Mouse (Mus musculus): Measurements from ENCODE around the gene Zfp658. TPM values are rescaled to one million over a fixed set of nuclear protein-coding genes. Genes with fewer than 3 reads are reported as not detected.

Zfp658 gene
- total and polyA plus RNA-seq, 3 experiments = not detected

- no peak for TF ChIP-seq GATA1 (IDR thresholded peaks at IDR 0.05; ENCODE audit: low read depth, low read length)
- TF ChIP-seq NELFE (IDR thresholded peaks at IDR 0.05; ENCODE audit: low read depth, low read length) = no peak
- no peak for TF ChIP-seq MAZ (IDR thresholded peaks at IDR 0.05; ENCODE audit: low read depth, low read length)
- no peak for TF ChIP-seq ZNF384 (IDR thresholded peaks at IDR 0.05; ENCODE audit: low read depth, low read length)
- TF ChIP-seq HCFC1 (IDR thresholded peaks at IDR 0.05; ENCODE audit: low read depth, low read length) = no peak
- no peak for TF ChIP-seq MYC (IDR thresholded peaks at IDR 0.05; ENCODE audit: low read depth, low read length)
- no peak for TF ChIP-seq TBP (IDR thresholded peaks at IDR 0.05; ENCODE audit: low read depth, low read length)
- no peak for TF ChIP-seq USF2 (IDR thresholded peaks at IDR 0.05; ENCODE audit: borderline replicate concordance in 1 of 2, insufficient read depth in 1 of 2, low read depth in 1 of 2, low read length in 2 of 2)
- TF ChIP-seq SIN3A (IDR thresholded peaks at IDR 0.05; ENCODE audit: low read length) = no peak
- no peak for TF ChIP-seq MAFK (IDR thresholded peaks at IDR 0.05; ENCODE audit: borderline replicate concordance, low read depth, low read length)
- TF ChIP-seq EP300 (IDR thresholded peaks at IDR 0.05; ENCODE audit: low read depth in 1 of 2, low read length in 2 of 2) = no peak
- no peak for TF ChIP-seq TCF12 (IDR thresholded peaks at IDR 0.05; ENCODE audit: low read depth, low read length)
- no peak for TF ChIP-seq NRF1 (IDR thresholded peaks at IDR 0.05; ENCODE audit: insufficient read depth, low read depth, low read length, poor library complexity, severe bottlenecking)
- TF ChIP-seq CHD2 (IDR thresholded peaks at IDR 0.05; ENCODE audit: low read length) = no peak
- Histone ChIP-seq H3K4me1 (ENCODE audit: control insufficient read depth in 1 of 2, insufficient read depth in 2 of 2, low read length in 2 of 2) (no peaks in the 10 kb centered on the region), H3K9me3 (replicated peaks; ENCODE audit: insufficient read depth, low read length) (no peaks in the 10 kb centered on the region), H3K79me2 (ENCODE audit: control insufficient read depth, insufficient read depth, low read length, poor library complexity) (no peaks in the 10 kb centered on the region), H3K4me3 (ENCODE audit: control insufficient read depth in 1 of 2, insufficient read depth in 1 of 2, low read depth in 2 of 2, low read length in 2 of 2) (no peak overlapping the region), H3K9ac (ENCODE audit: control insufficient read depth, low read depth, low read length, poor library complexity, severe bottlenecking) (no peak overlapping the region), H3K27ac (ENCODE audit: control insufficient read depth, low read depth, low read length) (no peak overlapping the region), H3K27me3 (ENCODE audit: control insufficient read depth in 1 of 2, insufficient read depth in 2 of 2, low read length in 2 of 2) (no peaks in the 10 kb centered on the region; a peak in 2 of 4 replicates), H3K36me3 (ENCODE audit: control insufficient read depth in 1 of 2, insufficient read depth in 2 of 2, low read length in 2 of 2) (no peaks in the 10 kb centered on the region)
- no peak for DNase-seq (ENCODE audit: low read depth, low spot score)
Measured at GRCm38 (mm10) chr7:43571216-43571615, 9.2 kb downstream of the Zfp658 start.

- Histone ChIP-seq H3K9me3 (replicated peaks; ENCODE audit: insufficient read depth, low read length) (no peaks in the 10 kb centered on the region; the same call in 1 of the 2 replicates), H3K36me3 (ENCODE audit: control insufficient read depth in 1 of 2, insufficient read depth in 2 of 2, low read length in 2 of 2) (no peaks in the 10 kb centered on the region; a peak in 1 of 4 replicates), H3K79me2 (ENCODE audit: control insufficient read depth, insufficient read depth, low read length, poor library complexity) (peaks cover 20% of the 10 kb centered on the region), H3K9ac (ENCODE audit: control insufficient read depth, low read depth, low read length, poor library complexity, severe bottlenecking) (peak within 1 kb of the TSS; percentile 62), H3K27me3 (ENCODE audit: control insufficient read depth in 1 of 2, insufficient read depth in 2 of 2, low read length in 2 of 2) (no peaks in the 10 kb centered on the region), H3K4me3 (ENCODE audit: control insufficient read depth in 1 of 2, insufficient read depth in 1 of 2, low read depth in 2 of 2, low read length in 2 of 2) (peak within 1 kb of the TSS; percentile 66 to 95), H3K27ac (ENCODE audit: control insufficient read depth, low read depth, low read length) (peak within 1 kb of the TSS; percentile 32), H3K4me1 (ENCODE audit: control insufficient read depth in 1 of 2, insufficient read depth in 2 of 2, low read length in 2 of 2) (peaks cover 3% of the 10 kb centered on the region in 2 experiments; a peak in 3 of 4 replicates)
- peak; percentile 96 for DNase-seq (ENCODE audit: low read depth, low spot score)
- peak; percentile 84 for TF ChIP-seq ELF1 (IDR thresholded peaks at IDR 0.05; ENCODE audit: low read depth, low read length)
- no peak for TF ChIP-seq ZC3H11A (IDR thresholded peaks at IDR 0.05; ENCODE audit: low read depth, low read length)
- TF ChIP-seq USF2 (IDR thresholded peaks at IDR 0.05; ENCODE audit: borderline replicate concordance in 1 of 2, insufficient read depth in 1 of 2, low read depth in 1 of 2, low read length in 2 of 2) = no peak
- TF ChIP-seq MAX (IDR thresholded peaks at IDR 0.05; ENCODE audit: low read length) = peak; percentile 64
- 0 out of 2 replicates have a peak, but pooled peaks have one; percentile 37 for TF ChIP-seq MEF2A (IDR thresholded peaks at IDR 0.05; ENCODE audit: extremely low read depth, insufficient replicate concordance, low read depth, low read length, poor library complexity, severe bottlenecking)
- TF ChIP-seq MYC (IDR thresholded peaks at IDR 0.05; ENCODE audit: low read depth, low read length) = peak; percentile 82
- TF ChIP-seq NRF1 (IDR thresholded peaks at IDR 0.05; ENCODE audit: insufficient read depth, low read depth, low read length, poor library complexity, severe bottlenecking) = peak; percentile 88
- TF ChIP-seq TAL1 (IDR thresholded peaks at IDR 0.05; ENCODE audit: low read length) = no peak
- no peak for TF ChIP-seq ZKSCAN1 (IDR thresholded peaks at IDR 0.05; ENCODE audit: low read depth, low read length)
- TF ChIP-seq TBP (IDR thresholded peaks at IDR 0.05; ENCODE audit: low read depth, low read length) = peak; percentile 54
- no peak for TF ChIP-seq BHLHE40 (IDR thresholded peaks at IDR 0.05; ENCODE audit: borderline replicate concordance, low read depth, low read length)
- peak in 1 of 2 experiments; percentile 80; a peak in 2 of 4 replicates for TF ChIP-seq POLR2A (IDR thresholded peaks at IDR 0.05; ENCODE audit: control insufficient read depth in 1 of 2, insufficient read depth in 1 of 2, low read depth in 1 of 2, low read length in 2 of 2, poor library complexity in 1 of 2)
- TF ChIP-seq RAD21 (IDR thresholded peaks at IDR 0.05; ENCODE audit: low read depth, low read length) = no peak
- TF ChIP-seq GABPA (IDR thresholded peaks at IDR 0.05; ENCODE audit: low read depth, low read length) = no peak
- no peak for TF ChIP-seq MYB (IDR thresholded peaks at IDR 0.05; ENCODE audit: low read depth, low read length)
- TF ChIP-seq NELFE (IDR thresholded peaks at IDR 0.05; ENCODE audit: low read depth, low read length) = peak; percentile 63
- TF ChIP-seq CTCF (IDR thresholded peaks at IDR 0.05 in 2 of 3, conservative IDR thresholded peaks at IDR 0.05 in 1 of 3; ENCODE audit: control insufficient read depth in 1 of 3, insufficient read depth in 1 of 3, low read depth in 2 of 3, low read length in 3 of 3, poor library complexity in 1 of 3, severe bottlenecking in 1 of 3) = no peak
- no peak for TF ChIP-seq POLR2AphosphoS5 (IDR thresholded peaks at IDR 0.05; ENCODE audit: borderline replicate concordance, low read depth, low read length)
- TF ChIP-seq TCF12 (IDR thresholded peaks at IDR 0.05; ENCODE audit: low read depth, low read length) = peak; percentile 25
- TF ChIP-seq ETS1 (IDR thresholded peaks at IDR 0.05; ENCODE audit: low read depth, low read length) = peak; percentile 19; the same call in 1 of the 2 replicates
Measured at GRCm38 (mm10) chr7:43579440-43580171, 17.6 kb downstream of the Zfp658 start, which contains the start of gene Zfp719. Zfp719 (plus strand) TSS chr7:43579610.
